Mouse (Mus musculus) T-helper 2 cell (primary cell): ENCODE measurements around the gene Wdr61.

Experiments
- in situ Hi-C: fragments of 300-600 bp; cut with MboI, MseI; formaldehyde crosslinking; loops from one replicate; pipeline ENCODE4 v1.15.1; 2025; ENCODE audit warnings: high pct_unique_total_duplicates

Wdr61 gene

GRCm38 (mm10) chr9:54733921-54734638, at the start of gene Wdr61:
Gene Wdr61, minus strand, starts transcription at chr9:54734519.
- in situ Hi-C loops, result loop anchor here (10.0 kb wide), 1 partner anchor 381 kb away; no protein-coding TSS in a partner anchor

GRCm38 (mm10) chr9:54784003-54784402, 49.7 kb upstream of the Wdr61 start:
- in situ Hi-C loops, result no loop called here

- in situ Hi-C loops, result no loop called here
These were observed 48.2 kb upstream of the Wdr61 start for GRCm38 (mm10) chr9:54782504-54782903.

- in situ Hi-C loops, result no loop called here
These were observed 45.0 kb upstream of the Wdr61 start for GRCm38 (mm10) chr9:54779280-54779679.

- in situ Hi-C loops, result no loop called here
These were observed 42.2 kb upstream of the Wdr61 start for GRCm38 (mm10) chr9:54776451-54776982.

- in situ Hi-C loops, result no loop called here
These were observed 35.9 kb upstream of the Wdr61 start for GRCm38 (mm10) chr9:54770140-54770780.

GRCm38 (mm10) chr9:54765336-54766085, 31.2 kb upstream of the Wdr61 start:
- in situ Hi-C loops, result loop anchor here (10.0 kb wide), 1 partner anchor 671 kb away; no protein-coding TSS in a partner anchor

- in situ Hi-C loops, result loop anchor here (10.0 kb wide), 1 partner anchor 670 kb away; no protein-coding TSS in a partner anchor
These were observed 30.4 kb upstream of the Wdr61 start, which contains the start of gene Crabp1 for GRCm38 (mm10) chr9:54764561-54765217. Gene Crabp1, plus strand, starts transcription at chr9:54764748.

- in situ Hi-C loops, result loop anchor here (10.0 kb wide), 1 partner anchor 669 kb away; no protein-coding TSS in a partner anchor
These were observed 29.8 kb upstream of the Wdr61 start for GRCm38 (mm10) chr9:54764091-54764490.

- in situ Hi-C loops, result no loop called here
These were observed 25.3 kb upstream of the Wdr61 start for GRCm38 (mm10) chr9:54759592-54759991.

GRCm38 (mm10) chr9:54752944-54753295, 18.6 kb upstream of the Wdr61 start:
- in situ Hi-C loops, result no loop called here

- in situ Hi-C loops, result no loop called here
These were observed 18.1 kb upstream of the Wdr61 start for GRCm38 (mm10) chr9:54752201-54752943.

- in situ Hi-C loops, result no loop called here
These were observed 17.4 kb upstream of the Wdr61 start for GRCm38 (mm10) chr9:54751684-54752083.

- in situ Hi-C loops, result no loop called here
These were observed 16.1 kb upstream of the Wdr61 start for GRCm38 (mm10) chr9:54750215-54750981.

- in situ Hi-C loops, result loop anchor here (5.0 kb wide), 1 partner anchor 101 kb away; no protein-coding TSS in a partner anchor
These were observed 11.5 kb upstream of the Wdr61 start for GRCm38 (mm10) chr9:54745740-54746370.

GRCm38 (mm10) chr9:54743891-54744290, 9.6 kb upstream of the Wdr61 start:
- in situ Hi-C loops, result no loop called here

- in situ Hi-C loops, result loop anchor here (5.0 to 10.0 kb wide), 2 partner anchors 84 to 376 kb away; no protein-coding TSS in a partner anchor
These were observed 4.1 kb upstream of the Wdr61 start for GRCm38 (mm10) chr9:54738376-54738775.

- in situ Hi-C loops, result loop anchor here (5.0 to 10.0 kb wide), 2 partner anchors 86 to 379 kb away; no protein-coding TSS in a partner anchor
These were observed 2.0 kb upstream of the Wdr61 start for GRCm38 (mm10) chr9:54736284-54736701.

GRCm38 (mm10) chr9:54734639-54735252, 427 bp upstream of the Wdr61 start:
- in situ Hi-C loops, result loop anchor here (5.0 to 10.0 kb wide), 2 partner anchors 88 to 380 kb away; no protein-coding TSS in a partner anchor
